Mouse (Mus musculus): ENCODE results near the gene Slc5a10. TPM values are rescaled to one million over a fixed set of nuclear protein-coding genes. Genes with fewer than 3 reads are reported as not detected.

The Slc5a10 gene
- total and polyA plus RNA-seq, 3 experiments = not detected

- H3K36me3 ChIP-seq (replicated peaks) = no peaks in the 10 kb centered on the region
- no peak for TF ChIP-seq TAL1 (conservative IDR thresholded peaks at IDR 0.05; ENCODE audit: low read depth, low read length)
- TF ChIP-seq GATA2 (IDR thresholded peaks at IDR 0.05; ENCODE audit: borderline replicate concordance, low read depth, low read length) = no peak
- no peak for TF ChIP-seq CTCF (IDR thresholded peaks at IDR 0.05; ENCODE audit: low read depth, low read length)
- H3K4me1 ChIP-seq (ENCODE audit: insufficient read depth, low read depth, low read length) = peaks cover 16% of the 10 kb centered on the region
- ATAC-seq (ENCODE audit: extremely low read depth, insufficient number of reproducible peaks, low FRiP score, poor library complexity, severe bottlenecking) (no peak), DNase-seq (ENCODE audit: low spot score) (no peak)
- no peak overlapping the region for H3K4me3 ChIP-seq (ENCODE audit: low read depth, low read length)
- no peaks in the 10 kb centered on the region for H3K9me3 ChIP-seq (replicated peaks)
- H3K27me3 ChIP-seq (ENCODE audit: insufficient read depth, low read length) = peaks cover 24% of the 10 kb centered on the region
Measured at GRCm38 (mm10) chr11:61652216-61652615, 68.4 kb downstream of the Slc5a10 start.

- Histone ChIP-seq H3K4me3 (ENCODE audit: low read depth, low read length) (no peak overlapping the region), H3K9me3 (replicated peaks) (no peaks in the 10 kb centered on the region), H3K4me1 (ENCODE audit: insufficient read depth, low read depth, low read length) (peaks cover 14% of the 10 kb centered on the region), H3K36me3 (replicated peaks) (no peaks in the 10 kb centered on the region), H3K27me3 (ENCODE audit: insufficient read depth, low read length) (peaks cover 25% of the 10 kb centered on the region)
- TF ChIP-seq POLR2AphosphoS5 (IDR thresholded peaks at IDR 0.05; ENCODE audit: insufficient replicate concordance, low read depth, low read length) (no peak), CTCF (IDR thresholded peaks at IDR 0.05; ENCODE audit: low read depth, low read length) (no peak), GATA1 (IDR thresholded peaks at IDR 0.05; ENCODE audit: borderline replicate concordance, low read length) (no peak), GATA2 (IDR thresholded peaks at IDR 0.05; ENCODE audit: borderline replicate concordance, low read depth, low read length) (no peak), TAL1 (conservative IDR thresholded peaks at IDR 0.05; ENCODE audit: low read depth, low read length) (no peak)
- ATAC-seq (ENCODE audit: extremely low read depth, insufficient number of reproducible peaks, low FRiP score, poor library complexity, severe bottlenecking) = no peak
- DNase-seq (ENCODE audit: low spot score) = no peak
Measured at GRCm38 (mm10) chr11:61650470-61651265, 70.0 kb downstream of the Slc5a10 start.

GRCm38 (mm10) chr11:61649626-61650025 lies 71.0 kb downstream of the Slc5a10 start:
- TF ChIP-seq TAL1 (conservative IDR thresholded peaks at IDR 0.05; ENCODE audit: low read depth, low read length) (no peak), CTCF (IDR thresholded peaks at IDR 0.05; ENCODE audit: low read depth, low read length) (no peak), GATA2 (IDR thresholded peaks at IDR 0.05; ENCODE audit: borderline replicate concordance, low read depth, low read length) (no peak), GATA1 (IDR thresholded peaks at IDR 0.05; ENCODE audit: borderline replicate concordance, low read length) (no peak), POLR2AphosphoS5 (IDR thresholded peaks at IDR 0.05; ENCODE audit: insufficient replicate concordance, low read depth, low read length) (no peak)
- ATAC-seq (ENCODE audit: extremely low read depth, insufficient number of reproducible peaks, low FRiP score, poor library complexity, severe bottlenecking) (no peak), DNase-seq (ENCODE audit: low spot score) (no peak)
- Histone ChIP-seq H3K4me1 (ENCODE audit: insufficient read depth, low read depth, low read length) (peaks cover 10% of the 10 kb centered on the region), H3K9me3 (replicated peaks) (no peaks in the 10 kb centered on the region), H3K4me3 (ENCODE audit: low read depth, low read length) (no peak overlapping the region), H3K27me3 (ENCODE audit: insufficient read depth, low read length) (peaks cover 24% of the 10 kb centered on the region), H3K36me3 (replicated peaks) (no peaks in the 10 kb centered on the region)

GRCm38 (mm10) chr11:61649163-61649580 lies 71.5 kb downstream of the Slc5a10 start:
- Histone ChIP-seq H3K4me1 (ENCODE audit: insufficient read depth, low read depth, low read length) (peaks cover 9% of the 10 kb centered on the region), H3K36me3 (replicated peaks) (no peaks in the 10 kb centered on the region), H3K4me3 (ENCODE audit: low read depth, low read length) (no peak overlapping the region), H3K27me3 (ENCODE audit: insufficient read depth, low read length) (peaks cover 25% of the 10 kb centered on the region), H3K9me3 (replicated peaks) (no peaks in the 10 kb centered on the region)
- ATAC-seq (ENCODE audit: extremely low read depth, insufficient number of reproducible peaks, low FRiP score, poor library complexity, severe bottlenecking) (no peak), DNase-seq (ENCODE audit: low spot score) (no peak)
- TF ChIP-seq TAL1 (conservative IDR thresholded peaks at IDR 0.05; ENCODE audit: low read depth, low read length) = no peak

- DNase-seq (ENCODE audit: low spot score) = no peak
- H3K4me1 ChIP-seq (ENCODE audit: insufficient read depth, low read depth, low read length) = peaks cover 9% of the 10 kb centered on the region
Measured at GRCm38 (mm10) chr11:61648749-61649115, 71.9 kb downstream of the Slc5a10 start.

GRCm38 (mm10) chr11:61647956-61648748 lies 72.5 kb downstream of the Slc5a10 start:
- no peaks in the 10 kb centered on the region for H3K9me3 ChIP-seq (replicated peaks)
- no peaks in the 10 kb centered on the region for H3K36me3 ChIP-seq (replicated peaks)
- ATAC-seq (ENCODE audit: extremely low read depth, insufficient number of reproducible peaks, low FRiP score, poor library complexity, severe bottlenecking) (no peak), DNase-seq (ENCODE audit: low spot score) (no peak)
- TF ChIP-seq CTCF (IDR thresholded peaks at IDR 0.05; ENCODE audit: low read depth, low read length) = no peak
- TF ChIP-seq POLR2AphosphoS5 (IDR thresholded peaks at IDR 0.05; ENCODE audit: insufficient replicate concordance, low read depth, low read length) = no peak
- TF ChIP-seq GATA2 (IDR thresholded peaks at IDR 0.05; ENCODE audit: borderline replicate concordance, low read depth, low read length) = no peak
- no peak for TF ChIP-seq GATA1 (IDR thresholded peaks at IDR 0.05; ENCODE audit: borderline replicate concordance, low read length)
- TF ChIP-seq TAL1 (conservative IDR thresholded peaks at IDR 0.05; ENCODE audit: low read depth, low read length) = no peak
- peaks cover 9% of the 10 kb centered on the region for H3K4me1 ChIP-seq (ENCODE audit: insufficient read depth, low read depth, low read length)
- H3K27me3 ChIP-seq (ENCODE audit: insufficient read depth, low read length) = peaks cover 24% of the 10 kb centered on the region
- H3K4me3 ChIP-seq (ENCODE audit: low read depth, low read length) = no peak overlapping the region

More at GRCm38 (mm10) chr11:61648749-61649115, 71.9 kb downstream of the Slc5a10 start:
- TF ChIP-seq TAL1 (conservative IDR thresholded peaks at IDR 0.05; ENCODE audit: low read depth, low read length) (no peak), GATA1 (IDR thresholded peaks at IDR 0.05; ENCODE audit: borderline replicate concordance, low read length) (no peak), CTCF (IDR thresholded peaks at IDR 0.05; ENCODE audit: low read depth, low read length) (no peak), GATA2 (IDR thresholded peaks at IDR 0.05; ENCODE audit: borderline replicate concordance, low read depth, low read length) (no peak), POLR2AphosphoS5 (IDR thresholded peaks at IDR 0.05; ENCODE audit: insufficient replicate concordance, low read depth, low read length) (no peak)
- Histone ChIP-seq H3K27me3 (ENCODE audit: insufficient read depth, low read length) (peaks cover 26% of the 10 kb centered on the region), H3K4me3 (ENCODE audit: low read depth, low read length) (no peak overlapping the region), H3K9me3 (replicated peaks) (no peaks in the 10 kb centered on the region), H3K36me3 (replicated peaks) (no peaks in the 10 kb centered on the region)
- no peak for ATAC-seq (ENCODE audit: extremely low read depth, insufficient number of reproducible peaks, low FRiP score, poor library complexity, severe bottlenecking)

Measured in G1E (cell line).